Mouse (Mus musculus) Muller cell, postnatal 12 days (primary cell): ENCODE data around the gene Myo18a.

ENCODE experiments used
- DNase-seq: peaks from one replicate; pipeline ENCODE4 v3.0.0-alpha.2; 2015; ENCODE audit errors: inconsistent ontology term

Myo18a gene

GRCm38 (mm10) chr11:77896820-77897805 lies 134.1 kb downstream of the Myo18a start:
- peak; percentile 52 for DNase-seq

DNA sequence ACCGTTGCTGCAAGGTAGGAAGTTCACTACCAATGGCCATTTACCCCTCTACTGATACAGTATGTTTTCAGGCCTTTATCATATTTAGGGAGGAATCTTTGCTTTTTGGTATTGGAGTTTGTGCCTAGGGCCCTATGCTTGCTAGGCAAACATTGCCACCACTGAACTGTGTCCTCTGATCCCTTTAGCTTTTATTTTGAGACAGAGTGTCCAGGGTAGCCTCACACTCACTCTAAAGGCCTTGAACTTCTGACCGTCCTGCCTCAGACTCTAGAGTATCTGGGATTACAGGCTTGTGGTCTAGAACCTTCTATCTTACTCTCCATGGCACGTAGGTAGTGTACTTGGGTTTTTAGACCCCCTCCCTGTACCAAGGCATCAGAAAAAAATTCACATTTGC lies 137.1 kb downstream of the Myo18a start:
- DNase-seq = no peak

- DNase-seq = no peak
These were observed 137.7 kb downstream of the Myo18a start for GRCm38 (mm10) chr11:77900696-77901095.

- DNase-seq = no peak
These were observed 138.3 kb downstream of the Myo18a start for GRCm38 (mm10) chr11:77901366-77901765.

DNA sequence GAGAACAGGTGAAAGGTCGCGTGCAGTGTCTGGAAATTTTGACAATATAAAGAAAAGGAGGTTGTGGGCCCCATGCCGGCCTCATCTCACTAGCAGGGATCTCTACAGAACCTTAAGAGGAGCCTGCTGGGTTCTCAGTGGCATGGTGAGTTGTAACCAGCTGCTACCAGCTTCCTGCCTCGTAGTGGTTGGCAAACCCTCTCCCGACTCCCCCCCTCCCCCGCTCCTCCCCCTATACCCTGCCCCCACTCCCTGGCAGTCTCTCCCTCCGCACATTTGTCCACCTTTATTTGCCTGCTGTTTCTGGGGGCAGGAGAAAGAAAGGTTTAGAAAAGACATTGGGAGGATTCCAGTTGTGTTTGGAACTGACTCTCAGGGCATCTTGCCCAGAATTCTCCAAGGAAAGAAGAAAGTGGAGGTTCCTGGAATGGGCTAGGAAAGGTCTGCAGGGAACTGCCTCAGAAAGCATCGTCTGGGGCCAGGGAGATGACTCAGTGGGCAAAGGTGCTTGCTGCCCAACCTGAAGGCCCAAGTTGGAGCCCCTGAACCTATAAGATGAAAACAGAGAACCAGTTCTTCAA lies 138.8 kb downstream of the Myo18a start:
- DNase-seq = no peak

GRCm38 (mm10) chr11:77903761-77904160 lies 140.7 kb downstream of the Myo18a start:
- DNase-seq = no peak

- no peak for DNase-seq
These were observed 141.7 kb downstream of the Myo18a start for GRCm38 (mm10) chr11:77904707-77905106.

DNA sequence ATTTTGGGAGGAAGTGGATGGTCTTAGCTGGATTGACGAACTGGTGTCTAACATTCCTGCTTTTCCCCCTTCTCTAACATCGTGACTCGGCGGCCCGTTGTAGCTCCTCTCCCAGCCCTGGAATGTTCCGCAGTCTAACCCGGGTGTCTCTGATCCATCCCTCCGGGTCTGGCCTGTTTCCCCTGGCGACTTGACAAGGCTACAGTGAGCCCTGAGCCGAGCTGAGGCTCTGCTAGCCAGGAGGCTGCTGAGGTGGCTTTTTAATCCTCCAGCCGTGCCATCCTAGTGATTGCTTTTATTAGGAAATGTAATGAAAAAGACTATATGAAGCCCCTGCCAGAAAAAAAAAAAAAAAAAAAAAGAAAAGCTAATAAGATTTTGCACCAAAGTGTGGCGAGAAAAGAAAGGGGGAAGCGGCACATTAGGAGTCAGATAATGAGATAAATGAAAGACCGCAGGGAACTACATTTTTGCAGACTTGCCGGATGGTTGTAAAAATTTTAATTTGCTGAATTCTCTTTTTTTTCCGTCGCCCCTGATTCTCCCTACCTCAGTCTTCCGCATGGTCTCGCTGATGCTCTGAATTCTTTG lies 143.1 kb downstream of the Myo18a start:
- peak; percentile 80 for DNase-seq

DNA sequence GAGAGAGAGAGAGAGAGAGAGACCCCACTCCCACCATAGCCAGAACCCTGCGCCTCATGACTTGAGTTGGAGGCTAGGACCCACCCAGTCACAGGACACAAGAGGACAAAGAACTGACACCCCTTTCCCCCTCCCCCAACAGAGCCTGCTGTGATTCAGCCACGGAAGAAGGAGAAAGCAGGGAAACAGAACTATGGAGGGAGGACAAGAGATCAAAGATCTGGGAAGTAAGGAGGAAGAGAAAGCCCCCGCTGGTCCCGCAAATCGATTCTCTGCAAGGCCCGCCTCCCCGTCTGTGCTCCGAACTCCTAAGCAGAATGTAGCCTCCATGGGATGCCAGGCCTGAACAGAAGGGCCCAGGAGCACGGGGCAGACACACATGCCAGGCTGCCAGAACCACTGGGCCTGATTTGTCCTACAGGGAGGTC lies 143.7 kb downstream of the Myo18a start:
- DNase-seq = no peak

DNA sequence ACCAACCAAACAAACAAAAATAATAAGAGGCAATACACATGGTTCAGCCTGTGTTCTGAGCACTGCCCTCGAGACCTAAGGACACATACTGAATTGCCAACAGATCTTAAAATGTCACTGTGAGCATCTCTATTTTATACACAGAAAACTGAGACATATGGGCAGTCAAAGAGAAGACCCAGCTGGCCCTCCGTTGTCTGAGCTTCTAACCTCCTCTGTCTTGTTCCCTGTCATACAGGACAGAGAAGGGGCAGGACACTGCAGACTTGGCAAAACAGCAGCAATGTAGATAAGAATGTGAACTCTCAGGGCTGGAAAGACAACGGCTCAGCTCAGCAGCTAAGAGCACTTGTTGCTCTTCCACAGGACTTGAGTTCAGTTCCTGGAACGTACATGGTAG lies 145.4 kb downstream of the Myo18a start:
- DNase-seq = no peak

DNA sequence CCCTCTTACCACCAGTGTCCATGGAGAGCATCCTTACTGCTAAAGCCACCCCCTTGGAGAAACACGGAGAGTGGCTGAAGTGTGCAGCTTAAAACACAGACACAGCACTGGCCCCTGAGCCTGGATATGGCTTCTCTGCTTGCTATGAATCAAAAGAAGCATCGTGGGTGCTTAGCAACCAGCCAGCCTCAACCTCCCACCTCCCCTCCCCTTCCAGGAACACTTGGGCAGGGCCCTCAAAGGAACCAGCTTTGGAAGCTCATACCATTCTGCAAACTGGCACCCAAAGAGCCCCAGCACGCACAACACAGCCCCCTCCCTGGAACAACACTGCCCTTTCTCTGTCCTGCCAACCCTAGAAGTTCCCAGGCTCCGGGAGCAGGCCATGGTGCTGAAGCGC lies 146.3 kb downstream of the Myo18a start:
- DNase-seq = no peak

DNA sequence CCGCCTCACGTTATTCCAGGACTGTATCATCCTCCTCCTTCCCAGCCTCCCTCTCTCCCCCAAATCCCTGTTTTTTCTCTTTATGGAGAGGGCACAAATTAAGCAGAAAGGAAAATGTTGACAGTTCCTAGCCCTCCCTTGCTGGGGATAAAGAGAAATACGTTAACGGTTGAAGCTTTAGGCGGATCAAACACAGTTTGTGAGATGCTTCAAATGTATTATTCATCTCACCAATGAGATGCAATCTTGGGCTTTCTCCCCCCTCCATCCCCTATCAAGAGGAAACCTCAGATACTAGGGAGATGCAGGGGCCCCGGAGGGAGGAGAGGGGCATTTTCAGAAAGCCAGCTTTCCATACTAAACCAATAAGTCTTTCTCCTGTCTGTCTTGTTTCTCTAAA lies 146.7 kb downstream of the Myo18a start:
- DNase-seq = no peak

DNA sequence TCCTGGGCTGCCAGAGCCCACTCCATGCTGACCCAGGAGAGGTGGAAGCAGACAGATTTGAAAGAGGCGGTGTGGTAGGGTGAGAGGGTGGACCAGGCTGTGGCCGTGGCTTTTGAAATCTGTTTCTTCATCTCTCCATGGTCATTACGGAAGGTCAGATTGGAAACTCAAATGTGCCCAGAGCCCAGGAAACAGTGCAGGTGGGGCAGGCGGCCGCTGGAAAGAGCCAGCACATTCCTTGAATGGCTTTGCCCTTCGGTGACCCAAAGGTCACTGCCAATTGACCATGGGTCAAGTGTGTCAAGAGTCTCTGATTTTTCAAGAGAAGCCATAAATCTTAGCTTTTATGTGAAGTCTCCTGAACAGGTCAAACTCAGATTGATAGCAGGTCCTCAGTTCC lies 150.5 kb downstream of the Myo18a start:
- no peak for DNase-seq

- no peak for DNase-seq
These were observed 151.7 kb downstream of the Myo18a start for GRCm38 (mm10) chr11:77914598-77915260.
